Mouse (Mus musculus): ENCODE data around the gene Actg1. TPM values are rescaled to one million over a fixed set of nuclear protein-coding genes. Genes with fewer than 3 reads are reported as not detected.
A peak's percentile ranks its signal among the peaks of the same experiment; 100 is the strongest.

Gene Actg1
- polyA plus RNA-seq, 1 experiment from 2014 or later = 3,804 TPM

GRCm38 (mm10) chr11:120369656-120370055, 21.3 kb upstream of the Actg1 start:
- no peak overlapping the region for H3K4me3 ChIP-seq (ENCODE audit: low read depth, low read length)
- 42% methylated on average over 8 of the region's 8 CpGs for WGBS
- 0 out of 2 replicates have a peak, but pooled peaks cover 3% of the 10 kb centered on the region for H3K4me1 ChIP-seq (ENCODE audit: control insufficient read depth, insufficient read depth, low read length)
- no peaks in the 10 kb centered on the region for H3K27me3 ChIP-seq (ENCODE audit: control insufficient read depth, insufficient read depth, low read length)
- no peak overlapping the region for H3K4me2 ChIP-seq (ENCODE audit: low read depth)
- peak overlapping the region; percentile 37; the same call in 1 of the 2 replicates for H3K9ac ChIP-seq (ENCODE audit: low read length)
- H3K36me3 ChIP-seq (ENCODE audit: control insufficient read depth, insufficient read depth, low read length) = peaks cover 4% of the 10 kb centered on the region; the same call in 1 of the 2 replicates
- H3K27ac ChIP-seq (ENCODE audit: low read depth, low read length) = 0 out of 2 replicates have a peak overlapping the region, but pooled peaks have one; percentile 14
- H3K9me3 ChIP-seq (ENCODE audit: control insufficient read depth, low read length) = no peaks in the 10 kb centered on the region
- DNase-seq (ENCODE audit: low spot score) (peak; percentile 77), ATAC-seq (ENCODE audit: insufficient read depth, low FRiP score, low TSS enrichment) (no peak)

- 32% methylated on average over 7 of the region's 7 CpGs for WGBS
- no peak overlapping the region for H3K9ac ChIP-seq (ENCODE audit: low read length)
- H3K4me2 ChIP-seq (ENCODE audit: low read depth) = no peak overlapping the region
- no peak for ATAC-seq (ENCODE audit: insufficient read depth, low FRiP score, low TSS enrichment)
- no peak overlapping the region for H3K4me3 ChIP-seq (ENCODE audit: low read depth, low read length)
- DNase-seq (ENCODE audit: low spot score) = no peak
- no peaks in the 10 kb centered on the region for H3K9me3 ChIP-seq (ENCODE audit: control insufficient read depth, low read length)
- H3K36me3 ChIP-seq (ENCODE audit: control insufficient read depth, insufficient read depth, low read length) = peaks cover 4% of the 10 kb centered on the region; the same call in 1 of the 2 replicates
- no peak overlapping the region for H3K27ac ChIP-seq (ENCODE audit: low read depth, low read length)
- 0 out of 2 replicates have a peak, but pooled peaks cover 3% of the 10 kb centered on the region for H3K4me1 ChIP-seq (ENCODE audit: control insufficient read depth, insufficient read depth, low read length)
- H3K27me3 ChIP-seq (ENCODE audit: control insufficient read depth, insufficient read depth, low read length) = no peaks in the 10 kb centered on the region
These were observed 18.2 kb upstream of the Actg1 start for GRCm38 (mm10) chr11:120366443-120367027.

GRCm38 (mm10) chr11:120362891-120363290, 14.5 kb upstream of the Actg1 start:
- peaks cover 9% of the 10 kb centered on the region for H3K4me1 ChIP-seq (ENCODE audit: control insufficient read depth, insufficient read depth, low read length)

GRCm38 (mm10) chr11:120361295-120361694, 13.0 kb upstream of the Actg1 start, which contains the start of gene Fscn2:
Fscn2 (plus strand) TSS chr11:120361534.
- H3K9ac ChIP-seq (ENCODE audit: low read length) = no peak within 1 kb of the TSS
- peaks cover 13% of the 10 kb centered on the region for H3K4me1 ChIP-seq (ENCODE audit: control insufficient read depth, insufficient read depth, low read length)

More at GRCm38 (mm10) chr11:120362891-120363290, 14.5 kb upstream of the Actg1 start:
- no peaks in the 10 kb centered on the region for H3K27me3 ChIP-seq (ENCODE audit: control insufficient read depth, insufficient read depth, low read length)
- H3K9me3 ChIP-seq (ENCODE audit: control insufficient read depth, low read length) = no peaks in the 10 kb centered on the region
- H3K36me3 ChIP-seq (ENCODE audit: control insufficient read depth, insufficient read depth, low read length) = no peaks in the 10 kb centered on the region
- H3K4me3 ChIP-seq (ENCODE audit: low read depth, low read length) = no peak overlapping the region
- DNase-seq (ENCODE audit: low spot score) (no peak), ATAC-seq (ENCODE audit: insufficient read depth, low FRiP score, low TSS enrichment) (no peak)
- H3K9ac ChIP-seq (ENCODE audit: low read length) = no peak overlapping the region
- no peak overlapping the region for H3K27ac ChIP-seq (ENCODE audit: low read depth, low read length)
- no peak overlapping the region for H3K4me2 ChIP-seq (ENCODE audit: low read depth)
- 79% methylated on average over 6 of the region's 6 CpGs for WGBS

GRCm38 (mm10) chr11:120360755-120361154, 12.4 kb upstream of the Actg1 start:
- Histone ChIP-seq H3K4me1 (ENCODE audit: control insufficient read depth, insufficient read depth, low read length) (peaks cover 13% of the 10 kb centered on the region), H3K4me3 (ENCODE audit: low read depth, low read length) (no peak overlapping the region), H3K9me3 (ENCODE audit: control insufficient read depth, low read length) (no peaks in the 10 kb centered on the region), H3K27me3 (ENCODE audit: control insufficient read depth, insufficient read depth, low read length) (no peaks in the 10 kb centered on the region), H3K9ac (ENCODE audit: low read length) (no peak overlapping the region), H3K36me3 (ENCODE audit: control insufficient read depth, insufficient read depth, low read length) (no peaks in the 10 kb centered on the region), H3K4me2 (ENCODE audit: low read depth) (no peak overlapping the region), H3K27ac (ENCODE audit: low read depth, low read length) (no peak overlapping the region)
- DNase-seq (ENCODE audit: low spot score) (no peak), ATAC-seq (ENCODE audit: insufficient read depth, low FRiP score, low TSS enrichment) (no peak)
- 80% methylated on average over 5 of the region's 5 CpGs for WGBS

More at GRCm38 (mm10) chr11:120361295-120361694, 13.0 kb upstream of the Actg1 start, which contains the start of gene Fscn2:
- H3K36me3 ChIP-seq (ENCODE audit: control insufficient read depth, insufficient read depth, low read length) = no peaks in the 10 kb centered on the region
- H3K27ac ChIP-seq (ENCODE audit: low read depth, low read length) = no peak within 1 kb of the TSS
- no peak for ATAC-seq (ENCODE audit: insufficient read depth, low FRiP score, low TSS enrichment)
- H3K27me3 ChIP-seq (ENCODE audit: control insufficient read depth, insufficient read depth, low read length) = no peaks in the 10 kb centered on the region
- WGBS = 75% methylated on average over 10 of the region's 10 CpGs
- H3K4me3 ChIP-seq (ENCODE audit: low read depth, low read length) = no peak within 1 kb of the TSS
- no peak for DNase-seq (ENCODE audit: low spot score)
- H3K4me2 ChIP-seq (ENCODE audit: low read depth) = no peak within 1 kb of the TSS
- H3K9me3 ChIP-seq (ENCODE audit: control insufficient read depth, low read length) = no peaks in the 10 kb centered on the region

- no peaks in the 10 kb centered on the region for H3K36me3 ChIP-seq (ENCODE audit: control insufficient read depth, insufficient read depth, low read length)
- H3K4me1 ChIP-seq (ENCODE audit: control insufficient read depth, insufficient read depth, low read length) = peaks cover 13% of the 10 kb centered on the region
- DNase-seq (ENCODE audit: low spot score) = no peak
- WGBS = 61% methylated on average over 8 of the region's 8 CpGs
- H3K27ac ChIP-seq (ENCODE audit: low read depth, low read length) = no peak overlapping the region
- H3K4me3 ChIP-seq (ENCODE audit: low read depth, low read length) = no peak overlapping the region
- H3K9me3 ChIP-seq (ENCODE audit: control insufficient read depth, low read length) = no peaks in the 10 kb centered on the region
- no peak overlapping the region for H3K4me2 ChIP-seq (ENCODE audit: low read depth)
- no peak for ATAC-seq (ENCODE audit: insufficient read depth, low FRiP score, low TSS enrichment)
- H3K9ac ChIP-seq (ENCODE audit: low read length) = no peak overlapping the region
- H3K27me3 ChIP-seq (ENCODE audit: control insufficient read depth, insufficient read depth, low read length) = no peaks in the 10 kb centered on the region
These were observed 11.7 kb upstream of the Actg1 start for GRCm38 (mm10) chr11:120360062-120360461.

GRCm38 (mm10) chr11:120359391-120359790, 11.0 kb upstream of the Actg1 start:
- DNase-seq (ENCODE audit: low spot score) (no peak), ATAC-seq (ENCODE audit: insufficient read depth, low FRiP score, low TSS enrichment) (no peak)
- Histone ChIP-seq H3K4me2 (ENCODE audit: low read depth) (no peak overlapping the region), H3K27ac (ENCODE audit: low read depth, low read length) (no peak overlapping the region), H3K27me3 (ENCODE audit: control insufficient read depth, insufficient read depth, low read length) (no peaks in the 10 kb centered on the region), H3K36me3 (ENCODE audit: control insufficient read depth, insufficient read depth, low read length) (no peaks in the 10 kb centered on the region), H3K4me3 (ENCODE audit: low read depth, low read length) (no peak overlapping the region), H3K4me1 (ENCODE audit: control insufficient read depth, insufficient read depth, low read length) (peaks cover 13% of the 10 kb centered on the region), H3K9ac (ENCODE audit: low read length) (no peak overlapping the region), H3K9me3 (ENCODE audit: control insufficient read depth, low read length) (no peaks in the 10 kb centered on the region)
- 88% methylated on average over 6 of the region's 6 CpGs for WGBS

- Histone ChIP-seq H3K4me2 (ENCODE audit: low read depth) (no peak overlapping the region; the same call in 1 of the 2 replicates), H3K9me3 (ENCODE audit: control insufficient read depth, low read length) (no peaks in the 10 kb centered on the region), H3K27me3 (ENCODE audit: control insufficient read depth, insufficient read depth, low read length) (no peaks in the 10 kb centered on the region), H3K9ac (ENCODE audit: low read length) (peak overlapping the region; percentile 29; the same call in 1 of the 2 replicates), H3K4me3 (ENCODE audit: low read depth, low read length) (no peak overlapping the region), H3K27ac (ENCODE audit: low read depth, low read length) (peak overlapping the region; percentile 78), H3K36me3 (ENCODE audit: control insufficient read depth, insufficient read depth, low read length) (no peaks in the 10 kb centered on the region), H3K4me1 (ENCODE audit: control insufficient read depth, insufficient read depth, low read length) (peaks cover 18% of the 10 kb centered on the region)
- DNase-seq (ENCODE audit: low spot score) = peak; percentile 78
- 22% methylated on average over 10 of the region's 10 CpGs for WGBS
- ATAC-seq (ENCODE audit: insufficient read depth, low FRiP score, low TSS enrichment) = 0 out of 2 replicates have a peak, but pooled peaks have one; percentile 36
These were observed 9.6 kb upstream of the Actg1 start for GRCm38 (mm10) chr11:120357791-120358401.
